Mouse (Mus musculus): ENCODE data around the gene Mbl1. TPM values are rescaled to one million over a fixed set of nuclear protein-coding genes. Genes with fewer than 3 reads are reported as not detected.

Mbl1 gene
- polyA plus RNA-seq, 1 experiment from 2014 or later: 36.5 TPM

GRCm38 (mm10) chr14:41137006-41137405, 14.3 kb upstream of the Mbl1 start:
- no peak for ATAC-seq (ENCODE audit: low read depth)
- Histone ChIP-seq H3K27ac (ENCODE audit: low read length) (no peak overlapping the region), H3K9me3 (replicated peaks; ENCODE audit: control insufficient read depth, low read length) (no peaks in the 10 kb centered on the region), H3K4me1 (ENCODE audit: control insufficient read depth, low read depth, low read length) (no peaks in the 10 kb centered on the region), H3K9ac (ENCODE audit: low read depth, low read length) (no peak overlapping the region), H3K27me3 (ENCODE audit: control insufficient read depth, insufficient read depth, low read depth, low read length) (no peaks in the 10 kb centered on the region), H3K4me2 (ENCODE audit: low read depth, low read length) (no peak overlapping the region), H3K36me3 (ENCODE audit: control insufficient read depth, insufficient read depth) (no peaks in the 10 kb centered on the region), H3K4me3 (ENCODE audit: low read depth, low read length) (no peak overlapping the region)

- ATAC-seq (ENCODE audit: low read depth): no peak
Measured at GRCm38 (mm10) chr14:41140686-41141085, 10.6 kb upstream of the Mbl1 start.

GRCm38 (mm10) chr14:41146035-41146434, 5.2 kb upstream of the Mbl1 start:
- no peak overlapping the region for H3K9ac ChIP-seq (ENCODE audit: low read depth, low read length)
- no peak for ATAC-seq (ENCODE audit: low read depth)
- no peak overlapping the region for H3K27ac ChIP-seq (ENCODE audit: low read length)
- no peaks in the 10 kb centered on the region for H3K36me3 ChIP-seq (ENCODE audit: control insufficient read depth, insufficient read depth)
- no peaks in the 10 kb centered on the region for H3K4me1 ChIP-seq (ENCODE audit: control insufficient read depth, low read depth, low read length)
- H3K4me3 ChIP-seq (ENCODE audit: low read depth, low read length): no peak overlapping the region
- no peak overlapping the region for H3K4me2 ChIP-seq (ENCODE audit: low read depth, low read length)
- H3K9me3 ChIP-seq (replicated peaks; ENCODE audit: control insufficient read depth, low read length): no peaks in the 10 kb centered on the region
- WGBS (ENCODE audit: insufficient replicate concordance): 46% methylated on average over 6 of the region's 6 CpGs
- H3K27me3 ChIP-seq (ENCODE audit: control insufficient read depth, insufficient read depth, low read depth, low read length): no peaks in the 10 kb centered on the region

More at GRCm38 (mm10) chr14:41140686-41141085, 10.6 kb upstream of the Mbl1 start:
- Histone ChIP-seq H3K27ac (ENCODE audit: low read length) (no peak overlapping the region), H3K9ac (ENCODE audit: low read depth, low read length) (no peak overlapping the region), H3K27me3 (ENCODE audit: control insufficient read depth, insufficient read depth, low read depth, low read length) (no peaks in the 10 kb centered on the region), H3K36me3 (ENCODE audit: control insufficient read depth, insufficient read depth) (no peaks in the 10 kb centered on the region), H3K4me3 (ENCODE audit: low read depth, low read length) (no peak overlapping the region), H3K4me2 (ENCODE audit: low read depth, low read length) (no peak overlapping the region), H3K9me3 (replicated peaks; ENCODE audit: control insufficient read depth, low read length) (no peaks in the 10 kb centered on the region), H3K4me1 (ENCODE audit: control insufficient read depth, low read depth, low read length) (no peaks in the 10 kb centered on the region)
- WGBS (ENCODE audit: insufficient replicate concordance): 45% methylated on average over 1 of the region's 1 CpGs

- ATAC-seq (ENCODE audit: low read depth): no peak
- Histone ChIP-seq H3K4me3 (ENCODE audit: low read depth, low read length) (no peak overlapping the region), H3K9me3 (replicated peaks; ENCODE audit: control insufficient read depth, low read length) (no peaks in the 10 kb centered on the region), H3K36me3 (ENCODE audit: control insufficient read depth, insufficient read depth) (no peaks in the 10 kb centered on the region), H3K27ac (ENCODE audit: low read length) (no peak overlapping the region), H3K4me2 (ENCODE audit: low read depth, low read length) (no peak overlapping the region), H3K27me3 (ENCODE audit: control insufficient read depth, insufficient read depth, low read depth, low read length) (no peaks in the 10 kb centered on the region), H3K9ac (ENCODE audit: low read depth, low read length) (no peak overlapping the region), H3K4me1 (ENCODE audit: control insufficient read depth, low read depth, low read length) (no peaks in the 10 kb centered on the region)
- WGBS (ENCODE audit: insufficient replicate concordance): 39% methylated on average over 3 of the region's 3 CpGs
Measured at GRCm38 (mm10) chr14:41146922-41147321, 4.3 kb upstream of the Mbl1 start.

- 53% methylated on average over 2 of the region's 2 CpGs for WGBS (ENCODE audit: insufficient replicate concordance)
- Histone ChIP-seq H3K4me3 (ENCODE audit: low read depth, low read length) (no peak overlapping the region), H3K4me2 (ENCODE audit: low read depth, low read length) (no peak overlapping the region), H3K9me3 (replicated peaks; ENCODE audit: control insufficient read depth, low read length) (no peaks in the 10 kb centered on the region), H3K4me1 (ENCODE audit: control insufficient read depth, low read depth, low read length) (no peaks in the 10 kb centered on the region), H3K36me3 (ENCODE audit: control insufficient read depth, insufficient read depth) (no peaks in the 10 kb centered on the region), H3K9ac (ENCODE audit: low read depth, low read length) (no peak overlapping the region), H3K27ac (ENCODE audit: low read length) (no peak overlapping the region), H3K27me3 (ENCODE audit: control insufficient read depth, insufficient read depth, low read depth, low read length) (no peaks in the 10 kb centered on the region)
- ATAC-seq (ENCODE audit: low read depth): no peak
Measured at GRCm38 (mm10) chr14:41147356-41147755, 3.9 kb upstream of the Mbl1 start.

- Histone ChIP-seq H3K4me1 (ENCODE audit: control insufficient read depth, low read depth, low read length) (no peaks in the 10 kb centered on the region), H3K27ac (ENCODE audit: low read length) (no peak overlapping the region; the same call in none of the 2 replicates), H3K4me2 (ENCODE audit: low read depth, low read length) (no peak overlapping the region), H3K27me3 (ENCODE audit: control insufficient read depth, insufficient read depth, low read depth, low read length) (no peaks in the 10 kb centered on the region), H3K9ac (ENCODE audit: low read depth, low read length) (no peak overlapping the region), H3K4me3 (ENCODE audit: low read depth, low read length) (no peak overlapping the region), H3K36me3 (ENCODE audit: control insufficient read depth, insufficient read depth) (no peaks in the 10 kb centered on the region), H3K9me3 (replicated peaks; ENCODE audit: control insufficient read depth, low read length) (no peaks in the 10 kb centered on the region)
- 62% methylated on average over 4 of the region's 4 CpGs for WGBS (ENCODE audit: insufficient replicate concordance)
- no peak for ATAC-seq (ENCODE audit: low read depth)
Measured at GRCm38 (mm10) chr14:41160076-41160475, 8.8 kb downstream of the Mbl1 start.

- 19% methylated on average over 1 of the region's 1 CpGs for WGBS (ENCODE audit: insufficient replicate concordance)
- Histone ChIP-seq H3K9me3 (replicated peaks; ENCODE audit: control insufficient read depth, low read length) (no peaks in the 10 kb centered on the region), H3K27ac (ENCODE audit: low read length) (peak overlapping the region; percentile 65), H3K36me3 (ENCODE audit: control insufficient read depth, insufficient read depth) (no peaks in the 10 kb centered on the region), H3K4me2 (ENCODE audit: low read depth, low read length) (no peak overlapping the region), H3K9ac (ENCODE audit: low read depth, low read length) (no peak overlapping the region), H3K4me3 (ENCODE audit: low read depth, low read length) (no peak overlapping the region), H3K4me1 (ENCODE audit: control insufficient read depth, low read depth, low read length) (no peaks in the 10 kb centered on the region), H3K27me3 (ENCODE audit: control insufficient read depth, insufficient read depth, low read depth, low read length) (no peaks in the 10 kb centered on the region)
- ATAC-seq (ENCODE audit: low read depth): peak; percentile 94
Measured at GRCm38 (mm10) chr14:41160743-41161142, 9.5 kb downstream of the Mbl1 start.

- 11% methylated on average over 2 of the region's 2 CpGs for WGBS (ENCODE audit: insufficient replicate concordance)
- H3K27ac ChIP-seq (ENCODE audit: low read length): no peak overlapping the region
- ATAC-seq (ENCODE audit: low read depth): no peak
Measured at GRCm38 (mm10) chr14:41162663-41163062, 11.4 kb downstream of the Mbl1 start.

GRCm38 (mm10) chr14:41167278-41167677, 16.0 kb downstream of the Mbl1 start:
- ATAC-seq (ENCODE audit: low read depth): no peak
- no peaks in the 10 kb centered on the region for H3K27me3 ChIP-seq (ENCODE audit: control insufficient read depth, insufficient read depth, low read depth, low read length)
- no peak overlapping the region for H3K4me3 ChIP-seq (ENCODE audit: low read depth, low read length)
- no peak overlapping the region for H3K27ac ChIP-seq (ENCODE audit: low read length)
- H3K9ac ChIP-seq (ENCODE audit: low read depth, low read length): no peak overlapping the region
- no peaks in the 10 kb centered on the region for H3K36me3 ChIP-seq (ENCODE audit: control insufficient read depth, insufficient read depth)
- no peak overlapping the region for H3K4me2 ChIP-seq (ENCODE audit: low read depth, low read length)
- 27% methylated on average over 5 of the region's 5 CpGs for WGBS (ENCODE audit: insufficient replicate concordance)
- H3K9me3 ChIP-seq (replicated peaks; ENCODE audit: control insufficient read depth, low read length): no peaks in the 10 kb centered on the region
- H3K4me1 ChIP-seq (ENCODE audit: control insufficient read depth, low read depth, low read length): no peaks in the 10 kb centered on the region

More at GRCm38 (mm10) chr14:41162663-41163062, 11.4 kb downstream of the Mbl1 start:
- Histone ChIP-seq H3K27me3 (ENCODE audit: control insufficient read depth, insufficient read depth, low read depth, low read length) (no peaks in the 10 kb centered on the region), H3K4me3 (ENCODE audit: low read depth, low read length) (no peak overlapping the region), H3K9me3 (replicated peaks; ENCODE audit: control insufficient read depth, low read length) (no peaks in the 10 kb centered on the region), H3K36me3 (ENCODE audit: control insufficient read depth, insufficient read depth) (no peaks in the 10 kb centered on the region), H3K4me1 (ENCODE audit: control insufficient read depth, low read depth, low read length) (no peaks in the 10 kb centered on the region), H3K4me2 (ENCODE audit: low read depth, low read length) (no peak overlapping the region), H3K9ac (ENCODE audit: low read depth, low read length) (no peak overlapping the region)
